Mouse (Mus musculus) cerebellum, postnatal 14 days (tissue): ENCODE data around the gene Dusp8.

ENCODE experiments used
- DNase-seq, 2 experiments: peaks; one replicate each; pipeline ENCODE4 v3.0.0; 2021; ENCODE audit warnings: mixed read lengths in 2 of 2

Gene Dusp8

DNA sequence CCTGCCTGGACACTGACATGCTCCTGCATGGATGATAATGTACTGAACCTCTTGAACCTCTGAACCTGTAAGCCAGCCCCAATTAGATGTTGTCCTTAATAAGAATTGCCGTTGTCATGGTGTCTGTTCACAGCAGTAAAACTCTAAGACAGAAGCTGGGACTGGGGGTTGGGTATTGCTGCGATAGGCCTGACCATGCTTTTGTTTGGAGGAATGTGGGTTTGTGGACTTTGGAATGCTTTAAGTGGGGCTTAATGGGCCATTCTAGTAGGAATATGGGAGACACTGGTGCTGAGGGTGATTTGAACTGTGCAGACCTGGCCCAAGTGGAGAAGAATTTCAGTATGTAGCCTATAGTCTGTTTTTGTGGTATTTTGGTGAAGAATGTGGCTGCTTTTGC, 50.3 kb downstream of the Dusp8 start:
- DNase-seq = no peak

- no peak for DNase-seq
Measured at GRCm38 (mm10) chr7:142040756-142041155, 54.9 kb downstream of the Dusp8 start.

DNA sequence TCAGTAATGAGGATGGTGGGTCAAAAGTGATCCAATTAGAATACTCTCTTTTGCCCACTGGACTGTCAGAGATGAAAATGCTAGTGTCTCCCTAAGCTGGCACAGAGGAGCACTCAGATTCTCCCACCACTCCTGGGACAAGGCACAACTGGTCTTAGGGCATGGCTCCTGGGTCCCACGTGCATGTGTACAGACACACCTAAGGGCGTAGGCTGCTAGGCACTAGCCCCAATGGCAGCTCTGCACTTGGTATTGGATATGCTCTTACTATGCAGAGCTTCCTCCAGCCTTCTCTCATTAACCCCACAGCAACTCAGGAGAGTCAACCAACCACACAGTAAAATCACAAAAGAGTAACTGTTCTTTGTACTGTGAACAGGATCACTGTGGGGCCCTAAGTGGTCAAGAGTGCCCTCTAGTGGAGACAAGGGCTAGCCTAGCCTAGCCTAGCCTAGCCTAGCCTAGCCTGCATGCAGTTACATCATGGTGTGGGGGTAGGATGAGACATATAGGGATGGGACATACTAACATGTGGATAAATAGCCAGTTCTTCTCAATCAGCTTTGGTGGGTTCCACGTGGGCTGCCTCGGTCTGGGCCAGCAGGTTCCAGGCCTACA, 58.0 kb downstream of the Dusp8 start:
- DNase-seq = peak; percentile 77 to 80

- DNase-seq = no peak
Measured at GRCm38 (mm10) chr7:142035048-142035811, 60.4 kb downstream of the Dusp8 start.

GRCm38 (mm10) chr7:142034198-142034597, 61.4 kb downstream of the Dusp8 start:
- DNase-seq = peak; percentile 77 to 79

DNA sequence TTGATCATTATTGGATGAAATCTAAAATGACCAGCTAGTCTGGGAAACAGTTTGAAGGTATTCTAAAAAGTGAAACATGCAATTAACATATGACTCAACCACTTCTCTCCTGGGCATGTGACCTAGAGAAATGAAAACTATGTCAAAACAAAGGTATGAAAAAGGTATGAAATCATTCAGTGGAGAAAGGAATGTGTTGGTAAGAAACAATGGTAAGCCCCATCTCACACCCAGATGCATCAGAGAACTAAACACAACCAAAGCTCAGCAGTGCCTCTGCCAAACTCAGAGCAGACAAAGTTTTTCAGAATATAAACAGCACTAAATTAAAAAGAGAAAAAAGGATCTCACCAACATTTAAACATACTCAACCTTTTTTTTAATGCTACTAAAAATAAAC, 65.6 kb downstream of the Dusp8 start:
- DNase-seq = no peak
